Mouse (Mus musculus) G1E (cell line): ENCODE results near the gene Rnf217. TPM values are rescaled to one million over a fixed set of nuclear protein-coding genes. Genes with fewer than 3 reads are reported as not detected.

Experiments used
- ATAC-seq: 2 replicates; pipeline ENCODE4 v1.8.0; 2016; ENCODE audit warnings: mild to moderate bottlenecking; ENCODE audit not compliant: insufficient number of reproducible peaks, poor library complexity, low FRiP score, severe bottlenecking; ENCODE audit errors: extremely low read depth
- DNase-seq: peaks from one replicate; pipeline ENCODE4 v3.0.0; 2012; ENCODE audit warnings: low spot score
- H3K27me3 ChIP-seq: 2 replicates; pipeline ENCODE4 v1.6.1; 2012; ENCODE audit warnings: mild to moderate bottlenecking, low read length, inconsistent platforms; ENCODE audit not compliant: insufficient read depth
- H3K36me3 ChIP-seq: replicated peaks from 2 replicates; pipeline ENCODE3; 2012; ENCODE audit warnings: mild to moderate bottlenecking, inconsistent platforms
- H3K4me1 ChIP-seq: 2 replicates; pipeline ENCODE4 v1.6.1; 2012; ENCODE audit warnings: low read depth, low read length, inconsistent platforms, mixed read lengths; ENCODE audit not compliant: insufficient read depth
- H3K4me3 ChIP-seq: 2 replicates; pipeline ENCODE4 v1.5.1; 2012; ENCODE audit warnings: low read depth, mild to moderate bottlenecking, inconsistent platforms, low read length, moderate library complexity, mixed read lengths
- H3K9me3 ChIP-seq: replicated peaks from 2 replicates; pipeline ENCODE4 v1.6.1; 2012; ENCODE audit warnings: inconsistent platforms
- CTCF ChIP-seq: IDR thresholded peaks from 2 replicates; pipeline ENCODE4 v1.5.1; 2012; ENCODE audit warnings: low read depth, low read length, inconsistent platforms, mixed read lengths
- GATA1 ChIP-seq: IDR thresholded peaks from 2 replicates; pipeline ENCODE4 v1.6.1; 2012; ENCODE audit warnings: borderline replicate concordance, low read length, inconsistent platforms, mixed read lengths
- GATA2 ChIP-seq: IDR thresholded peaks from 2 replicates; pipeline ENCODE4 v1.6.1; 2012; ENCODE audit warnings: low read depth, low read length, inconsistent platforms, borderline replicate concordance
- POLR2AphosphoS5 ChIP-seq: IDR thresholded peaks from 2 replicates; pipeline ENCODE4 v1.6.1; 2012; ENCODE audit warnings: low read depth, low read length, inconsistent platforms; ENCODE audit not compliant: insufficient replicate concordance
- TAL1 ChIP-seq: conservative IDR thresholded peaks from 2 replicates; pipeline ENCODE4 v1.6.1; 2012; ENCODE audit warnings: low read depth, low read length, inconsistent platforms, mixed read lengths
- polyA plus RNA-seq: library from polyadenylated mRNA; stranded (reverse); fragments of >175 nt; gene quantifications from 2 replicates; pipeline ENCODE4 v1.2.3, GENCODE M21; 2012
- total RNA-seq, 2 experiments: library from RNA; stranded (forward) in 1 of 2; stranded (reverse) in 1 of 2; fragments of 200-1000 nt in 1 of 2; fragments of >200 nt in 1 of 2; fragmentation: Nextera tagmentation in 1 of 2; gene quantifications; 2 replicates each; pipeline ENCODE4 v1.2.3; 2014 to 2017

Gene Rnf217
- total RNA-seq (2014; fragmentation: Nextera tagmentation) (not detected in 2 replicates), total RNA-seq (2017) (under 0.01 and 0.05 TPM in 2 replicates), polyA plus RNA-seq (not detected in 2 replicates)

DNA sequence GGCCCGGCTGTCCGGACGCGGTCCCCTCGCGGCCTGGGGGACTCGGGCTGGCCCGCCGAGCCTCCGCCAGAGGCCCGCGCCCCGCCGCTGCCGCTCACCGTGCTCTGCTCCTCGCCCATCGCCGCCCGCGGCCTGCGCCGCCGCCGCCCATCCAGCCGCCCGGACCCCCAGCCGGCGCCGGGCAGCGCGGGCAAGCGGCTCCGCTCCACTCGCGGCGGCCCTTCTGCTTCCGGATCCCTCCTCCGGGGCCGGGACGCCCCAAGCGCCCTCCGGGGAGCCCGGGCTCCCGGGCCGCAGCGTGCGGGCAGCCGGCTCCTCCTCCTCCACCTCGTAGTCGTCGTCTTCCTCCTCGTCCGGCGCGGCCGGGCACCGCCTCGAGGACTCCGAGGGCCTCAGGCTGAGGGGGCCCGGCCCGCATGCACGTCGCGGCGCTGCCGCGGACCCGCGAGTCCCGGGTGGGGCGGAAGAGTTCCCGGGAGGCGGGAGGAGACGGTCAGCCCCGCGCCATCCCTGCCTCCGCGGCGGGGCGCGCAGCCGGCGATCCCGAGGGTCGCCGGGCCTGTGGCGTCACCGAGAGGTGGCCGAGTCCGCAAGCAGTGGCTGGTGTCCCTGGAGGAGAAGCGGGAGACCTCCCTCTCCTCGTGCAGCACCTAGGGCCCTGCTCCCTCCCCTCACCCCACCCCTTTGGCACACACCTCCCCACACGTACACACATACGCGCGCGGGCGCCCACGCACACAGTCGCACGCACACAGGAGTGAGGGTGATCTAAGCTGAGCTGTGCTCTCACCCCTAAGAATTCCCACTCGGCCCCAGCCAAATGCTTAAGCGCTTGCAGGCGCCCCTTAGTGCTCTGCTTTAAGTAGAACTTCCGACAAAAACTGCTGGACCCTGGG, at the start of gene Rnf217:
Gene Rnf217 (minus strand): TSS at position 119 of the 896 bp plus-strand sequence.
- DNase-seq (no peak), ATAC-seq (no peak)
- Histone ChIP-seq H3K4me1 (no peaks in the 10 kb centered on the region), H3K9me3 (peaks cover 16% of the 10 kb centered on the region), H3K36me3 (no peaks in the 10 kb centered on the region), H3K4me3 (no peak within 1 kb of the TSS; the same call in 1 of the 2 replicates), H3K27me3 (no peaks in the 10 kb centered on the region)
- no peak for TF ChIP-seq CTCF
- TF ChIP-seq GATA1, result no peak

DNA sequence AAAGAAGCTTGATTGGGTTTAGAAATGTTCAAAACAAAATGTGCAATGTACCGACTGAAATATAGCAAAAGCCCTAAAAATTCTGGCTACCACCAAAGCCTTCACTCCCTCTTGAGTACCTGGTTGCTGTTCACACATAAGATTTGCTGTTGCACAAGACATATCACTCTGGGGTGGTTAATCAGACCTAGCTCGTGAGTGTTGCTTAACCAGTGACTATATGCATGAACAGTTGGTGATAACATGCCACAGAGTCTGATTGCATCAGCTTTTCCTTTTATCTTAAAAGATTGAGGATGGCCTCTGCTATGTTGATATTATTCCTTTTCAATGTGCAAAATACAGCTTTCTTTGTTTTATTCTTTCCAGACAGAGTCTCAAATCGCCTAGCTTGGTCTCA, 38.3 kb upstream of the Rnf217 start:
- no peak for DNase-seq
- no peaks in the 10 kb centered on the region for H3K27me3 ChIP-seq
- TF ChIP-seq GATA1, result no peak
- TF ChIP-seq CTCF, result no peak
- no peak for TF ChIP-seq GATA2
- no peak for TF ChIP-seq POLR2AphosphoS5
- TF ChIP-seq TAL1, result no peak
- H3K9me3 ChIP-seq, result no peaks in the 10 kb centered on the region
- H3K4me1 ChIP-seq, result no peaks in the 10 kb centered on the region
- H3K36me3 ChIP-seq, result no peaks in the 10 kb centered on the region
- no peak for ATAC-seq
- no peak overlapping the region for H3K4me3 ChIP-seq

DNA sequence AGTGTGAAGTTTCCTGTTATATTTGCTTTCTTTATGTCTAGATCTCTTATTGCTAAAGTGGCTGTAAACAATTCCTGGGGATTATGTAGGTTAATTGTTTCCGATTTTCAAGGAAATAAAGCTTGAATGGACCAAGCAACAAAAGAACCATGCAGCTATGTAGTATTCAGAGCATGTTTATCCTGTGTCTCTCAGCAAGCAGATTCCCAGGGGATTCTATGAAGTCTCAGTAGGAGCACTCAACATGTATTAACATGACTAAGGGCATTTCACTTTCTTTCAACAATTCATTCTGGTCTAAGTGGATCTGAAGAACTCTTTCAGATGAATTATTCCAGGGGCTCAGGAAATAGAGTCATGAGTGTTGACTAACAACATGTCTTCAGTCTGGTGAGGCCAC, 37.1 kb upstream of the Rnf217 start:
- no peak for ATAC-seq
- no peak overlapping the region for H3K4me3 ChIP-seq
- TF ChIP-seq GATA2 (no peak), TAL1 (no peak), CTCF (no peak), GATA1 (no peak), POLR2AphosphoS5 (no peak)
- no peaks in the 10 kb centered on the region for H3K27me3 ChIP-seq
- no peaks in the 10 kb centered on the region for H3K36me3 ChIP-seq
- no peaks in the 10 kb centered on the region for H3K4me1 ChIP-seq
- no peaks in the 10 kb centered on the region for H3K9me3 ChIP-seq
- no peak for DNase-seq

DNA sequence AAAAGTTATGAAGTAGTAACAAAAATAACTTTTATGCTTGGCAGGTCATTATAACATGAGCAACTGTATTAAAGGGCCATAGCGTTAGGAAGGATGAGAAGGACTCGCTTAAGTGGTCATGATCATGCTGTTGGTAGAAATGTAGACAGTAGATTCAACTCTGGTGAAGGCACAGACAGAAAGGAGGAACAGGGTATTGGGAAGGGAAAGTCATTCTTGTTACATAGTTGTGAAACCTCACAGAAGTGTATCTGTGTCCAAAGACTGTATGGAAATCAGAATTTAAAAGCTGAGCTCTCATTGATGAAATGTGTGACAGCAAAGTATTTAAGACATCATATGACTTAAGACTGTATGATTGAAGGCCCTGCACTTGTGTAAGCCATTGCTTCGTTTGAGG, 26.1 kb upstream of the Rnf217 start:
- Histone ChIP-seq H3K4me3 (no peak overlapping the region), H3K36me3 (no peaks in the 10 kb centered on the region), H3K4me1 (no peaks in the 10 kb centered on the region), H3K27me3 (no peaks in the 10 kb centered on the region), H3K9me3 (no peaks in the 10 kb centered on the region)
- ATAC-seq (no peak), DNase-seq (no peak)
- TF ChIP-seq TAL1 (no peak), GATA2 (no peak), GATA1 (no peak)

DNA sequence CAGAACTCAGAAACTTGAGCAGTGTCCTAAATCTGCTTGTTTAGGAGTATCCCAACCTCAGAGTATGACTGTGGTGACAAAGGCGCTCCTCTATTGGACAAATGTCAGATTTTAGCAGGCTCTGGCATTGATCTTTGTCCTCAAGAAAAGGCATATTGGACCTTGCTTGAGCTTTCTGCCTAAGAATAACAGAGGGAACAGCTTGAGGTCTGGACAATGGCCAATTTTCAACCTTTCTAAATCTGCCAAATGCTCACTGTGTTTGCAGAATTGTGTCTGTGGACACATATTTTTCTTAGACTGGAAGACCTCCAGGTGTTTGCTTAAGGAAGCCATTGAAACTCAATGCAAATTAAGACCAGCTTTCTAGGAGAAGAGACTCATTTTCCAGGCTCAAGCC, 23.0 kb upstream of the Rnf217 start:
- DNase-seq (no peak), ATAC-seq (no peak)
- H3K4me3 ChIP-seq, result no peak overlapping the region
- H3K27me3 ChIP-seq, result no peaks in the 10 kb centered on the region
- no peak for TF ChIP-seq GATA1
- TF ChIP-seq POLR2AphosphoS5, result no peak
- TF ChIP-seq TAL1, result no peak
- no peak for TF ChIP-seq CTCF
- no peak for TF ChIP-seq GATA2
- H3K9me3 ChIP-seq, result no peaks in the 10 kb centered on the region
- H3K36me3 ChIP-seq, result no peaks in the 10 kb centered on the region
- H3K4me1 ChIP-seq, result no peaks in the 10 kb centered on the region

DNA sequence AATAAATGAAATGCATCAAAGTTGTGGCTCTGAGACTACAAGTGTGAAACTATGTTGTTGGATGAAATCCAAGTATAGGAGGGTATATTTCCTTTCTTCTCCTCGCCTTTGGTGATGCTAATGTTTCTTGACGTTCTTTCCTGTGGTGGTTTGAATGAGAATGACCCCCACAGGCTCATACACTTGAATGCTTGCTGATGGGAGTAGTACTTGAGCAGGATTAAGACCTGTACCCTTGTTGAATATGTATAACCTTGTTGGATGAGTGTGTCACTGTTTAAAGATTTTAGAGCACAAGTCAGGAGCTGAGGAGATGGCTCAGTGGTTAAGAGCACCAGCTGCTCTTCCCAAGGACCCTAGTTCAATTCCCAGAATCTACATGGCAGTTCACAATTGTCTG, 6.4 kb upstream of the Rnf217 start:
- no peaks in the 10 kb centered on the region for H3K27me3 ChIP-seq
- H3K36me3 ChIP-seq, result no peaks in the 10 kb centered on the region
- no peak for DNase-seq
- H3K4me3 ChIP-seq, result no peak overlapping the region
- no peak for ATAC-seq
- TF ChIP-seq CTCF, result no peak
- H3K4me1 ChIP-seq, result no peaks in the 10 kb centered on the region
- H3K9me3 ChIP-seq, result no peaks in the 10 kb centered on the region

DNA sequence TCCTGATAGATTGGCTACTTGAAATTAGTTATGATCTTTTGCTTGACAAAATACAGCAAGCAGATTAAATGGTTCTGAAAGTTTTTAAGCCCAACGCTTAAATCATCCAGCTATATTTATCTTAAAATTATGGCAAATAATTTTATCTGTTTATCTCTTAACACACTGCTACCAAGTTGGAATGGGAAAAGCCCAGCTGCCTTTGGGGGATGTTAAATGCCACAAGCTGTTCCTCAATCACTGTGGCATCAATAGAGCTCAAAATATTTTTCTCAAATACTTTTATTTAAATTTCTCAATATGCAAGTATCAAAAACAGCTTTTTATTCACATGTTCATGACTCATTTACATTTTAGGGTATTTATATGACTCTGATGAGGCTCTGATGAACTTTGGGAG, 5.1 kb upstream of the Rnf217 start:
- no peak for TF ChIP-seq TAL1
- no peak for TF ChIP-seq GATA1
- no peak for TF ChIP-seq GATA2
- no peak for TF ChIP-seq CTCF
- TF ChIP-seq POLR2AphosphoS5, result no peak
- Histone ChIP-seq H3K36me3 (no peaks in the 10 kb centered on the region), H3K4me3 (no peak overlapping the region), H3K4me1 (no peaks in the 10 kb centered on the region), H3K27me3 (no peaks in the 10 kb centered on the region), H3K9me3 (peaks cover 6% of the 10 kb centered on the region)
- DNase-seq (no peak), ATAC-seq (no peak)
